ENCODE assay signal across 10 mouse cellular contexts in the genomic region with DNA sequence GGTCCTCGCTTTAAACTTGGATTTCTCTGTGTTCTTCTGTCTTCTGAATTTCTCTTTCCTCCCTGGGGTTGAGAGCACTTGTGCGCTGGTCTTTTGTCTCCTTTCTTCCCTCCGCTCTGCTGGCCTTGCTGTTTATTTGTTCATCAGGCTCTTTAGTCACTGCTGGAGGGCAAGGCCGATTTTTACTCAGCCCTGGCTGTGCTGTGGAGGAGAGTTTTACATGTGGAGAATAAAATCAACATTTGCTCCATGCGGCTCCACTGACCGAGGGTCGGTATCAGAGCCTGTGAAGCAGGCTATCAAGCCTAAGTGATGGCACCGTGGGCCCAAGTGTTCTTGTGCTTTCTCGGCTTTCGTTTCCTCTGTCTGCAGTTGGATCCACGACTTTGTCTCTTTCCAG. TPM values are rescaled to one million over a fixed set of nuclear protein-coding genes. Genes with fewer than 3 reads are reported as not detected.
DNase-seq lines count a peak whose midpoint lies in the region; ATAC-seq lines count a peak whose summit lies in the region.
"Had no signal": no experiment of that assay in that cellular context is flagged by ENCODE, and none has a peak within 500 bp of the region (broad histone marks: within the 10 kb centered on the region; RNA-seq: fewer than 3 reads in every experiment).

No protein-coding gene starts in this region.

- peak overlapping the region; percentile 49 for H3K4me2 ChIP-seq in forebrain, embryonic 16.5 days (ENCODE audit: low read length)
- H3K4me2 ChIP-seq in midbrain, embryonic 13.5 days (replicated peaks): peak overlapping the region; percentile 46
- no peak overlapping the region for H3K4me2 ChIP-seq in intestine, embryonic 16.5 days (ENCODE audit: low read depth, low read length)
- H3K4me2 ChIP-seq: embryonic facial prominence, embryonic 15.5 days had no signal

- no peaks in the 10 kb centered on the region for H3K4me1 ChIP-seq in heart, embryonic 10.5 days
- H3K4me1 ChIP-seq in forebrain, embryonic 16.5 days (replicated peaks; ENCODE audit: control insufficient read depth, insufficient read depth, low read length): peaks cover 12% of the 10 kb centered on the region
- H3K4me1 ChIP-seq in midbrain, embryonic 13.5 days (replicated peaks): peaks cover 28% of the 10 kb centered on the region
- no peaks in the 10 kb centered on the region for H3K4me1 ChIP-seq in intestine, embryonic 16.5 days (ENCODE audit: control insufficient read depth, insufficient read depth, low read length)
- H3K4me1 ChIP-seq: embryonic facial prominence, embryonic 15.5 days had no signal

- no peak overlapping the region for H3K4me3 ChIP-seq in heart, embryonic 10.5 days
- H3K4me3 ChIP-seq in forebrain, embryonic 16.5 days (replicated peaks; ENCODE audit: low read length): peak overlapping the region; percentile 7; the same call in 1 of the 2 replicates
- peak overlapping the region; percentile 2; the same call in 1 of the 2 replicates for H3K4me3 ChIP-seq in midbrain, embryonic 13.5 days (replicated peaks)
- no peak overlapping the region for H3K4me3 ChIP-seq in intestine, embryonic 16.5 days (ENCODE audit: low read length)
- H3K4me3 ChIP-seq: embryonic facial prominence, embryonic 15.5 days had no signal

- DNase-seq in heart, embryonic 10.5 days (ENCODE audit: low spot score): no peak
- no peak for DNase-seq in heart, postnatal 36 days
- peak; percentile 37 for DNase-seq in cerebellum, adult 9-11 months
- DNase-seq in right cerebral cortex, postnatal 14 days: no peak
- no peak for DNase-seq in layer of hippocampus, postnatal 36 days
- DNase-seq: B cell, adult 2 months had no signal

- no peaks in the 10 kb centered on the region for H3K9me3 ChIP-seq in heart, embryonic 10.5 days
- H3K9me3 ChIP-seq in forebrain, embryonic 16.5 days (ENCODE audit: control insufficient read depth, low read length): no peaks in the 10 kb centered on the region
- no peaks in the 10 kb centered on the region for H3K9me3 ChIP-seq in midbrain, embryonic 13.5 days
- H3K9me3 ChIP-seq in intestine, embryonic 16.5 days (ENCODE audit: control insufficient read depth, low read length): no peaks in the 10 kb centered on the region
- H3K9me3 ChIP-seq: embryonic facial prominence, embryonic 15.5 days had no signal

- H3K27me3 ChIP-seq in heart, embryonic 10.5 days (ENCODE audit: insufficient read depth, poor library complexity, severe bottlenecking): no peaks in the 10 kb centered on the region
- no peaks in the 10 kb centered on the region for H3K27me3 ChIP-seq in forebrain, embryonic 16.5 days (replicated peaks; ENCODE audit: control insufficient read depth, insufficient read depth, low read length)
- H3K27me3 ChIP-seq in midbrain, embryonic 13.5 days: no peaks in the 10 kb centered on the region
- H3K27me3 ChIP-seq in intestine, embryonic 16.5 days (replicated peaks; ENCODE audit: control insufficient read depth, insufficient read depth, low read length): no peaks in the 10 kb centered on the region
- H3K27me3 ChIP-seq: embryonic facial prominence, embryonic 15.5 days had no signal

- H3K27ac ChIP-seq in heart, embryonic 10.5 days: peak overlapping the region; percentile 17; the same call in 1 of the 2 replicates
- peak overlapping the region; percentile 65 for H3K27ac ChIP-seq in forebrain, embryonic 16.5 days (ENCODE audit: low read length)
- peak overlapping the region; percentile 87 for H3K27ac ChIP-seq in midbrain, embryonic 13.5 days
- no peak overlapping the region for H3K27ac ChIP-seq in intestine, embryonic 16.5 days (ENCODE audit: low read length)
- H3K27ac ChIP-seq: embryonic facial prominence, embryonic 15.5 days had no signal

- peak; percentile 54 for ATAC-seq in forebrain, embryonic 16.5 days
- peak; percentile 48; the same call in 1 of the 2 replicates for ATAC-seq in midbrain, embryonic 13.5 days
- ATAC-seq in intestine, embryonic 16.5 days: no peak

- intact Hi-C loops in heart, postnatal 36 days (cut with DNase I): loop anchor here (5.0 kb wide), 1 partner anchor 1036 kb away; no protein-coding TSS in a partner anchor

- H3K9ac ChIP-seq in forebrain, embryonic 16.5 days (replicated peaks; ENCODE audit: low read depth, low read length): peak overlapping the region; percentile 54
- H3K9ac ChIP-seq in midbrain, embryonic 13.5 days (replicated peaks): peak overlapping the region; percentile 64
- H3K9ac ChIP-seq in intestine, embryonic 16.5 days (ENCODE audit: low read depth, low read length): no peak overlapping the region
- H3K9ac ChIP-seq: embryonic facial prominence, embryonic 15.5 days had no signal

- WGBS in heart, embryonic 10.5 days: 72% methylated on average over 11 of the region's 11 CpGs
- WGBS in forebrain, embryonic 16.5 days: 10% methylated on average over 11 of the region's 11 CpGs
- 26% methylated on average over 11 of the region's 11 CpGs for WGBS in midbrain, embryonic 13.5 days
- 59% methylated on average over 11 of the region's 11 CpGs for WGBS in intestine, embryonic 16.5 days

- H3K36me3 ChIP-seq in heart, embryonic 10.5 days: no peaks in the 10 kb centered on the region
- H3K36me3 ChIP-seq in forebrain, embryonic 16.5 days (ENCODE audit: control insufficient read depth, insufficient read depth): no peaks in the 10 kb centered on the region
- no peaks in the 10 kb centered on the region for H3K36me3 ChIP-seq in midbrain, embryonic 13.5 days
- no peaks in the 10 kb centered on the region for H3K36me3 ChIP-seq in intestine, embryonic 16.5 days (ENCODE audit: control insufficient read depth, insufficient read depth, low read length)
- H3K36me3 ChIP-seq: embryonic facial prominence, embryonic 15.5 days had no signal

RNA-seq across cellular contexts. Expression of gene Vps50, which starts 13.4 kb away (rescaled TPM):
- polyA plus RNA-seq in heart, embryonic 10.5 days (2016; fragmentation: Nextera tagmentation; extraction: Ambion mirVana): 24.2 and 26.1 TPM in 2 replicates
- total RNA-seq in heart, postnatal 36 days (2021): 10 to 100 TPM; 15.7 to 16.2 TPM
- 53.5 and 59.5 TPM in 2 replicates for polyA plus RNA-seq in forebrain, embryonic 16.5 days (2015; fragmentation: Nextera tagmentation; extraction: Ambion mirVana)
- polyA plus RNA-seq in midbrain, embryonic 13.5 days (2015; fragmentation: Nextera tagmentation; extraction: Ambion mirVana): 47.7 and 52.6 TPM in 2 replicates
- polyA plus RNA-seq in intestine, embryonic 16.5 days (2015; fragmentation: Nextera tagmentation; extraction: Ambion mirVana): 28.2 and 31.4 TPM in 2 replicates
- total RNA-seq in layer of hippocampus, postnatal 36 days (2021): 10 to 100 TPM; 51.9 to 53.0 TPM

RNA-seq across cellular contexts. Expression of gene Hepacam2, which starts 13.5 kb away (rescaled TPM):
- polyA plus RNA-seq in heart, embryonic 10.5 days (2016; fragmentation: Nextera tagmentation; extraction: Ambion mirVana): 0.13 and 0.34 TPM in 2 replicates
- under 1 TPM; 0.22 to 0.42 TPM for total RNA-seq in heart, postnatal 36 days (2021)
- polyA plus RNA-seq in forebrain, embryonic 16.5 days (2015; fragmentation: Nextera tagmentation; extraction: Ambion mirVana): 0.66 and 0.67 TPM in 2 replicates
- polyA plus RNA-seq in midbrain, embryonic 13.5 days (2015; fragmentation: Nextera tagmentation; extraction: Ambion mirVana): 4.0 and 4.4 TPM in 2 replicates
- polyA plus RNA-seq in intestine, embryonic 16.5 days (2015; fragmentation: Nextera tagmentation; extraction: Ambion mirVana): 22.2 and 25.4 TPM in 2 replicates
- total RNA-seq in layer of hippocampus, postnatal 36 days (2021): under 1 TPM; 0.32 to 0.63 TPM

Comparison
In these comparisons a context has a peak if more than half of its experiments do, and no peak if none do; other contexts are left out.
1. H3K4me3 ChIP-seq: peak in forebrain, embryonic 16.5 days (single experiment) and midbrain, embryonic 13.5 days (single experiment); none in heart, embryonic 10.5 days (single experiment) and intestine, embryonic 16.5 days (single experiment).